Mouse (Mus musculus) MEL (cell line): ENCODE measurements around the gene Efcab7. TPM values are rescaled to one million over a fixed set of nuclear protein-coding genes. Genes with fewer than 3 reads are reported as not detected.

Experiments used
- DNase-seq: peaks from one replicate; pipeline ENCODE4 v3.0.0; 2011; ENCODE audit warnings: low read depth, low spot score
- H3K27ac ChIP-seq: 2 replicates; pipeline ENCODE4 v1.5.1; 2012; ENCODE audit warnings: low read depth, mild to moderate bottlenecking, control low read depth, low read length, moderate library complexity; ENCODE audit not compliant: control insufficient read depth
- H3K27me3 ChIP-seq, 2 experiments: fragments of 150-350 bp in 1 of 2; sonication (generic) in 1 of 2; 2 replicates each; pipeline ENCODE4 v1.6.1; 2012; ENCODE audit warnings: low read length in 2 of 2, mild to moderate bottlenecking in 2 of 2, improper control_type of control experiment in 1 of 2, moderate library complexity in 1 of 2; ENCODE audit not compliant: insufficient read depth in 2 of 2, control insufficient read depth in 1 of 2
- H3K36me3 ChIP-seq, 2 experiments: 2 replicates each; pipeline ENCODE4 v1.6.1; 2012 to 2014; ENCODE audit warnings: low read length in 2 of 2, improper control_type of control experiment in 1 of 2, inconsistent platforms in 1 of 2, mild to moderate bottlenecking in 1 of 2; ENCODE audit not compliant: insufficient read depth in 2 of 2, control insufficient read depth in 1 of 2
- H3K4me1 ChIP-seq, 2 experiments: fragments of 150-350 bp in 1 of 2; sonication (generic) in 1 of 2; 2 replicates each; pipeline ENCODE4 v1.6.1; 2012; ENCODE audit warnings: low read length in 2 of 2, improper control_type of control experiment in 1 of 2, mild to moderate bottlenecking in 1 of 2; ENCODE audit not compliant: insufficient read depth in 2 of 2, control insufficient read depth in 1 of 2
- H3K4me3 ChIP-seq, 2 experiments: fragments of 150-350 bp in 1 of 2; sonication (generic) in 1 of 2; 2 replicates each; pipeline ENCODE4 v1.5.1; 2012; ENCODE audit warnings: low read depth in 2 of 2, low read length in 2 of 2, mild to moderate bottlenecking in 2 of 2, moderate library complexity in 2 of 2, control low read depth in 1 of 2, improper control_type of control experiment in 1 of 2; ENCODE audit not compliant: control insufficient read depth in 1 of 2, insufficient read depth in 1 of 2
- H3K79me2 ChIP-seq: 2 replicates; pipeline ENCODE4 v1.6.1; 2012; ENCODE audit warnings: mild to moderate bottlenecking, low read length, moderate library complexity; ENCODE audit not compliant: control insufficient read depth, poor library complexity, insufficient read depth
- H3K9ac ChIP-seq: 2 replicates; pipeline ENCODE4 v1.6.1; 2012; ENCODE audit warnings: low read depth, mild to moderate bottlenecking, control low read depth, low read length, moderate library complexity; ENCODE audit not compliant: control insufficient read depth, poor library complexity, severe bottlenecking
- H3K9me3 ChIP-seq: fragments of 150-350 bp; sonication (generic); replicated peaks from 2 replicates; pipeline ENCODE4 v1.6.1; 2012; ENCODE audit warnings: mild to moderate bottlenecking, low read length, improper control_type of control experiment, moderate library complexity; ENCODE audit not compliant: insufficient read depth
- BHLHE40 ChIP-seq: IDR thresholded peaks from 2 replicates; pipeline ENCODE4 v1.6.1; 2012; ENCODE audit warnings: low read depth, mild to moderate bottlenecking, inconsistent platforms, low read length, improper control_type of control experiment, borderline replicate concordance
- CHD1 ChIP-seq: IDR thresholded peaks from 2 replicates; pipeline ENCODE4 v1.6.1; 2012; ENCODE audit warnings: low read depth, mild to moderate bottlenecking, inconsistent platforms, low read length, improper control_type of control experiment
- E2F4 ChIP-seq: IDR thresholded peaks from 2 replicates; pipeline ENCODE4 v1.6.1; 2011; ENCODE audit warnings: low read depth, low read length, improper control_type of control experiment, borderline replicate concordance
- EP300 ChIP-seq, 2 experiments: IDR thresholded peaks; 2 replicates each; pipeline ENCODE4 v1.6.1; 2011; ENCODE audit warnings: improper control_type of control experiment in 2 of 2, low read length in 2 of 2, low read depth in 1 of 2, mild to moderate bottlenecking in 1 of 2
- ETS1 ChIP-seq: IDR thresholded peaks from 2 replicates; pipeline ENCODE4 v1.6.1; 2012; ENCODE audit warnings: low read depth, mild to moderate bottlenecking, inconsistent platforms, low read length, improper control_type of control experiment, moderate library complexity
- GABPA ChIP-seq: IDR thresholded peaks from 2 replicates; pipeline ENCODE4 v1.6.1; 2012; ENCODE audit warnings: low read depth, mild to moderate bottlenecking, inconsistent platforms, low read length, improper control_type of control experiment, moderate library complexity
- GATA1 ChIP-seq: IDR thresholded peaks from 2 replicates; pipeline ENCODE4 v1.6.1; 2011; ENCODE audit warnings: low read depth, low read length, improper control_type of control experiment
- JUND ChIP-seq: IDR thresholded peaks from 2 replicates; pipeline ENCODE4 v1.6.1; 2011; ENCODE audit warnings: low read depth, mild to moderate bottlenecking, improper control_type of control experiment, low read length
- MAZ ChIP-seq: IDR thresholded peaks from 2 replicates; pipeline ENCODE4 v1.6.1; 2012; ENCODE audit warnings: low read depth, mild to moderate bottlenecking, inconsistent platforms, low read length, improper control_type of control experiment
- MYB ChIP-seq: IDR thresholded peaks from 2 replicates; pipeline ENCODE4 v1.6.1; 2011; ENCODE audit warnings: mild to moderate bottlenecking, low read depth, low read length, improper control_type of control experiment
- MYC ChIP-seq: IDR thresholded peaks from 2 replicates; pipeline ENCODE4 v1.6.1; 2011; ENCODE audit warnings: low read depth, mild to moderate bottlenecking, low read length, improper control_type of control experiment, moderate library complexity
- NELFE ChIP-seq: IDR thresholded peaks from 2 replicates; pipeline ENCODE4 v1.6.1; 2011; ENCODE audit warnings: low read depth, low read length, improper control_type of control experiment
- POLR2AphosphoS2 ChIP-seq: IDR thresholded peaks from 2 replicates; pipeline ENCODE4 v1.6.1; 2011; ENCODE audit warnings: low read length, improper control_type of control experiment
- POLR2AphosphoS5 ChIP-seq: IDR thresholded peaks from 2 replicates; pipeline ENCODE4 v1.6.1; 2012; ENCODE audit warnings: low read depth, borderline replicate concordance, mild to moderate bottlenecking, inconsistent platforms, low read length, moderate library complexity, mixed read lengths
- RCOR1 ChIP-seq: IDR thresholded peaks from 2 replicates; pipeline ENCODE4 v1.6.1; 2012; ENCODE audit warnings: low read depth, mild to moderate bottlenecking, inconsistent platforms, low read length, improper control_type of control experiment
- SIN3A ChIP-seq: IDR thresholded peaks from 2 replicates; pipeline ENCODE4 v1.6.1; 2012; ENCODE audit warnings: low read length, improper control_type of control experiment, inconsistent platforms
- TCF12 ChIP-seq: IDR thresholded peaks from 2 replicates; pipeline ENCODE4 v1.6.1; 2014; ENCODE audit warnings: low read depth, mild to moderate bottlenecking, inconsistent platforms, low read length, improper control_type of control experiment, moderate library complexity
- USF2 ChIP-seq, 2 experiments: IDR thresholded peaks; 2 replicates each; pipeline ENCODE4 v1.6.1; 2011 to 2012; ENCODE audit warnings: improper control_type of control experiment in 2 of 2, low read length in 2 of 2, borderline replicate concordance in 1 of 2, inconsistent platforms in 1 of 2, low read depth in 1 of 2, mild to moderate bottlenecking in 1 of 2; ENCODE audit not compliant: insufficient read depth in 1 of 2
- ZC3H11A ChIP-seq: IDR thresholded peaks from 2 replicates; pipeline ENCODE4 v1.6.1; 2012; ENCODE audit warnings: low read depth, mild to moderate bottlenecking, inconsistent platforms, low read length, improper control_type of control experiment
- ZKSCAN1 ChIP-seq: IDR thresholded peaks from 2 replicates; pipeline ENCODE4 v1.6.1; 2012; ENCODE audit warnings: low read depth, mild to moderate bottlenecking, inconsistent platforms, low read length, improper control_type of control experiment, moderate library complexity
- ZMIZ1 ChIP-seq: IDR thresholded peaks from 2 replicates; pipeline ENCODE4 v1.6.1; 2012; ENCODE audit warnings: low read depth, mild to moderate bottlenecking, inconsistent platforms, low read length, improper control_type of control experiment, moderate library complexity
- ZNF384 ChIP-seq: IDR thresholded peaks from 2 replicates; pipeline ENCODE4 v1.6.1; 2012; ENCODE audit warnings: low read depth, mild to moderate bottlenecking, inconsistent platforms, low read length, improper control_type of control experiment
- polyA plus RNA-seq, 2 experiments: library from polyadenylated mRNA; stranded (reverse) in 1 of 2; unstranded in 1 of 2; fragments of >175 nt in 1 of 2; fragments of >200 nt in 1 of 2; gene quantifications; 2 replicates each; pipeline versions ENCODE4 v1.2.1 to v1.2.4; 2012; ENCODE audit warnings: low replicate concordance in 2 of 2, low read depth in 1 of 2; ENCODE audit not compliant: insufficient read length in 2 of 2, insufficient read depth in 1 of 2, missing spikeins in 1 of 2
- total RNA-seq: library from RNA; depleted of rRNA; stranded (reverse); fragments of 300-350 nt; gene quantifications from 2 replicates; pipeline ENCODE4 v1.2.3, GENCODE M21; 2012

Gene Efcab7
- total and polyA plus RNA-seq, 3 experiments = 7.4 to 9.9 TPM; not detected in 1

DNA sequence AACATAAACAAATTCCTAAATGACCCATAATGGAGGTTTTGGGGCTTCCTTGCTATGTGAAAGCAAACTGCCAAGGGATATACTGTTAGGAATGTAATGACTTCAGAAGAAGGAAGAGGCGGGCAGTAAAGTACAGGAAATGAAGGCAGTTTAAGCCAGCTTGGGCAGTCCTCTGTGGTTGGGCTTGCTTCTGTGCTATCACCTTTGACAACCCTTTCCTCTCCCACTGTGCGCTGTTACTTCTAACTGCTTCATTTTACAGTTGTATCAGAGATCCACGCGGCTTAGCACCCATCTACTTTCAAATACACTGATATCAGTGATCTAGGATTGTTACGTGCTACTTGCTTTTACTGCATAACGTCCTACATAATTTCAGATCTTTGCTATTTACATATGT, 36.6 kb upstream of the Efcab7 start:
- Histone ChIP-seq H3K27me3 (no peaks in the 10 kb centered on the region), H3K4me1 (no peaks in the 10 kb centered on the region), H3K79me2 (no peaks in the 10 kb centered on the region), H3K9ac (no peak overlapping the region), H3K27ac (no peak overlapping the region), H3K4me3 (no peak overlapping the region), H3K9me3 (no peaks in the 10 kb centered on the region), H3K36me3 (no peaks in the 10 kb centered on the region; a peak in 1 of 4 replicates)
- no peak for TF ChIP-seq JUND
- TF ChIP-seq EP300 (IDR thresholded peaks at IDR 0.05; ENCODE audit: low read depth in 1 of 2, low read length in 2 of 2) = no peak
- no peak for TF ChIP-seq RCOR1
- TF ChIP-seq POLR2AphosphoS2 = no peak
- TF ChIP-seq GATA1 = no peak
- TF ChIP-seq POLR2AphosphoS5 = no peak
- no peak for TF ChIP-seq MAZ
- TF ChIP-seq USF2 (IDR thresholded peaks at IDR 0.05; ENCODE audit: borderline replicate concordance in 1 of 2, insufficient read depth in 1 of 2, low read depth in 1 of 2, low read length in 2 of 2) = no peak
- TF ChIP-seq CHD1 = no peak
- TF ChIP-seq GABPA = no peak
- no peak for TF ChIP-seq ZKSCAN1
- TF ChIP-seq ETS1 = no peak
- TF ChIP-seq ZNF384 = no peak
- TF ChIP-seq SIN3A = no peak
- no peak for TF ChIP-seq BHLHE40
- no peak for TF ChIP-seq E2F4
- TF ChIP-seq ZC3H11A = no peak
- no peak for TF ChIP-seq ZMIZ1
- DNase-seq = no peak

- no peak overlapping the region for H3K9ac ChIP-seq
- TF ChIP-seq RCOR1 = no peak
- TF ChIP-seq ZMIZ1 = no peak
- no peak for TF ChIP-seq TCF12
- no peak for TF ChIP-seq NELFE
- no peak for TF ChIP-seq MYB
- TF ChIP-seq ZNF384 = no peak
- TF ChIP-seq MYC = no peak
- no peak for TF ChIP-seq POLR2AphosphoS2
- TF ChIP-seq BHLHE40 = no peak
These were observed 12.1 kb upstream of the Efcab7 start for GRCm38 (mm10) chr4:99816697-99817460.

More at GRCm38 (mm10) chr4:99816697-99817460, 12.1 kb upstream of the Efcab7 start:
- H3K4me1 ChIP-seq = no peaks in the 10 kb centered on the region
- H3K36me3 ChIP-seq = no peaks in the 10 kb centered on the region; a peak in 1 of 4 replicates
- no peak overlapping the region for H3K27ac ChIP-seq
- H3K9me3 ChIP-seq = no peaks in the 10 kb centered on the region
- no peak for DNase-seq
- no peaks in the 10 kb centered on the region for H3K27me3 ChIP-seq
- no peaks in the 10 kb centered on the region for H3K79me2 ChIP-seq
- no peak overlapping the region for H3K4me3 ChIP-seq
